Mouse (Mus musculus): ENCODE results near the gene Tmem102. TPM values are rescaled to one million over a fixed set of nuclear protein-coding genes. Genes with fewer than 3 reads are reported as not detected.
A peak's percentile ranks its signal among the peaks of the same experiment; 100 is the strongest.

Gene Tmem102
- total and polyA plus RNA-seq, 3 experiments: not detected

- H3K4me3 ChIP-seq (ENCODE audit: low read depth, low read length): no peak overlapping the region
- no peak for ATAC-seq (ENCODE audit: extremely low read depth, insufficient number of reproducible peaks, low FRiP score, poor library complexity, severe bottlenecking)
- H3K4me1 ChIP-seq (ENCODE audit: insufficient read depth, low read depth, low read length): peaks cover 16% of the 10 kb centered on the region
- no peak for DNase-seq (ENCODE audit: low spot score)
- peaks cover 60% of the 10 kb centered on the region for H3K27me3 ChIP-seq (ENCODE audit: insufficient read depth, low read length)
- H3K36me3 ChIP-seq (replicated peaks): no peaks in the 10 kb centered on the region
- no peaks in the 10 kb centered on the region for H3K9me3 ChIP-seq (replicated peaks)
- TF ChIP-seq TAL1 (conservative IDR thresholded peaks at IDR 0.05; ENCODE audit: low read depth, low read length) (no peak), POLR2AphosphoS5 (IDR thresholded peaks at IDR 0.05; ENCODE audit: insufficient replicate concordance, low read depth, low read length) (no peak), CTCF (IDR thresholded peaks at IDR 0.05; ENCODE audit: low read depth, low read length) (no peak), GATA2 (IDR thresholded peaks at IDR 0.05; ENCODE audit: borderline replicate concordance, low read depth, low read length) (no peak), GATA1 (IDR thresholded peaks at IDR 0.05; ENCODE audit: borderline replicate concordance, low read length) (no peak)
These were observed 2.2 kb upstream of the Tmem102 start for GRCm38 (mm10) chr11:69807641-69808040.

- H3K4me3 ChIP-seq (ENCODE audit: low read depth, low read length): no peak overlapping the region
These were observed 954 bp upstream of the Tmem102 start for GRCm38 (mm10) chr11:69806378-69806777.

GRCm38 (mm10) chr11:69804652-69804940 is 828 bp downstream of the Tmem102 start:
- Histone ChIP-seq H3K9me3 (replicated peaks) (no peaks in the 10 kb centered on the region), H3K36me3 (replicated peaks) (no peaks in the 10 kb centered on the region), H3K4me1 (ENCODE audit: insufficient read depth, low read depth, low read length) (peaks cover 46% of the 10 kb centered on the region), H3K4me3 (ENCODE audit: low read depth, low read length) (no peak overlapping the region), H3K27me3 (ENCODE audit: insufficient read depth, low read length) (peaks cover 72% of the 10 kb centered on the region)
- DNase-seq (ENCODE audit: low spot score): no peak
- TF ChIP-seq GATA1 (IDR thresholded peaks at IDR 0.05; ENCODE audit: borderline replicate concordance, low read length): no peak
- no peak for TF ChIP-seq TAL1 (conservative IDR thresholded peaks at IDR 0.05; ENCODE audit: low read depth, low read length)
- no peak for TF ChIP-seq CTCF (IDR thresholded peaks at IDR 0.05; ENCODE audit: low read depth, low read length)
- TF ChIP-seq POLR2AphosphoS5 (IDR thresholded peaks at IDR 0.05; ENCODE audit: insufficient replicate concordance, low read depth, low read length): no peak
- TF ChIP-seq GATA2 (IDR thresholded peaks at IDR 0.05; ENCODE audit: borderline replicate concordance, low read depth, low read length): no peak
- no peak for ATAC-seq (ENCODE audit: extremely low read depth, insufficient number of reproducible peaks, low FRiP score, poor library complexity, severe bottlenecking)

More at GRCm38 (mm10) chr11:69806378-69806777, 954 bp upstream of the Tmem102 start:
- DNase-seq (ENCODE audit: low spot score): no peak
- no peak for TF ChIP-seq GATA2 (IDR thresholded peaks at IDR 0.05; ENCODE audit: borderline replicate concordance, low read depth, low read length)
- no peak for TF ChIP-seq CTCF (IDR thresholded peaks at IDR 0.05; ENCODE audit: low read depth, low read length)
- TF ChIP-seq POLR2AphosphoS5 (IDR thresholded peaks at IDR 0.05; ENCODE audit: insufficient replicate concordance, low read depth, low read length): no peak
- no peak for TF ChIP-seq TAL1 (conservative IDR thresholded peaks at IDR 0.05; ENCODE audit: low read depth, low read length)
- no peak for TF ChIP-seq GATA1 (IDR thresholded peaks at IDR 0.05; ENCODE audit: borderline replicate concordance, low read length)
- peaks cover 28% of the 10 kb centered on the region for H3K4me1 ChIP-seq (ENCODE audit: insufficient read depth, low read depth, low read length)
- no peaks in the 10 kb centered on the region for H3K9me3 ChIP-seq (replicated peaks)
- H3K36me3 ChIP-seq (replicated peaks): no peaks in the 10 kb centered on the region
- peaks cover 68% of the 10 kb centered on the region for H3K27me3 ChIP-seq (ENCODE audit: insufficient read depth, low read length)
- ATAC-seq (ENCODE audit: extremely low read depth, insufficient number of reproducible peaks, low FRiP score, poor library complexity, severe bottlenecking): no peak

GRCm38 (mm10) chr11:69803786-69804651 is 1.4 kb downstream of the Tmem102 start:
- H3K4me1 ChIP-seq (ENCODE audit: insufficient read depth, low read depth, low read length): peaks cover 52% of the 10 kb centered on the region
- ATAC-seq (ENCODE audit: extremely low read depth, insufficient number of reproducible peaks, low FRiP score, poor library complexity, severe bottlenecking) (no peak), DNase-seq (ENCODE audit: low spot score) (peak; percentile 85)
- H3K27me3 ChIP-seq (ENCODE audit: insufficient read depth, low read length): peaks cover 78% of the 10 kb centered on the region
- H3K36me3 ChIP-seq (replicated peaks): no peaks in the 10 kb centered on the region
- H3K4me3 ChIP-seq (ENCODE audit: low read depth, low read length): peak overlapping the region; percentile 70; the same call in 1 of the 2 replicates
- TF ChIP-seq GATA1 (IDR thresholded peaks at IDR 0.05; ENCODE audit: borderline replicate concordance, low read length) (no peak), GATA2 (IDR thresholded peaks at IDR 0.05; ENCODE audit: borderline replicate concordance, low read depth, low read length) (no peak), POLR2AphosphoS5 (IDR thresholded peaks at IDR 0.05; ENCODE audit: insufficient replicate concordance, low read depth, low read length) (no peak), CTCF (IDR thresholded peaks at IDR 0.05; ENCODE audit: low read depth, low read length) (no peak), TAL1 (conservative IDR thresholded peaks at IDR 0.05; ENCODE audit: low read depth, low read length) (no peak)
- H3K9me3 ChIP-seq (replicated peaks): no peaks in the 10 kb centered on the region

GRCm38 (mm10) chr11:69803328-69803727 is 2.1 kb downstream of the Tmem102 start:
- peaks cover 55% of the 10 kb centered on the region for H3K4me1 ChIP-seq (ENCODE audit: insufficient read depth, low read depth, low read length)
- no peak for ATAC-seq (ENCODE audit: extremely low read depth, insufficient number of reproducible peaks, low FRiP score, poor library complexity, severe bottlenecking)

GRCm38 (mm10) chr11:69802648-69803105 is 2.7 kb downstream of the Tmem102 start:
- 0 out of 2 replicates have a peak, but pooled peaks have one; percentile 49 for ATAC-seq (ENCODE audit: extremely low read depth, insufficient number of reproducible peaks, low FRiP score, poor library complexity, severe bottlenecking)
- peaks cover 55% of the 10 kb centered on the region for H3K4me1 ChIP-seq (ENCODE audit: insufficient read depth, low read depth, low read length)
- DNase-seq (ENCODE audit: low spot score): peak; percentile 78

More at GRCm38 (mm10) chr11:69803328-69803727, 2.1 kb downstream of the Tmem102 start:
- peaks cover 2% of the 10 kb centered on the region for H3K36me3 ChIP-seq (replicated peaks)
- H3K27me3 ChIP-seq (ENCODE audit: insufficient read depth, low read length): peaks cover 81% of the 10 kb centered on the region
- DNase-seq (ENCODE audit: low spot score): no peak
- TF ChIP-seq GATA1 (IDR thresholded peaks at IDR 0.05; ENCODE audit: borderline replicate concordance, low read length): no peak
- TF ChIP-seq POLR2AphosphoS5 (IDR thresholded peaks at IDR 0.05; ENCODE audit: insufficient replicate concordance, low read depth, low read length): no peak
- TF ChIP-seq TAL1 (conservative IDR thresholded peaks at IDR 0.05; ENCODE audit: low read depth, low read length): no peak
- TF ChIP-seq CTCF (IDR thresholded peaks at IDR 0.05; ENCODE audit: low read depth, low read length): no peak
- no peak for TF ChIP-seq GATA2 (IDR thresholded peaks at IDR 0.05; ENCODE audit: borderline replicate concordance, low read depth, low read length)
- no peaks in the 10 kb centered on the region for H3K9me3 ChIP-seq (replicated peaks)
- H3K4me3 ChIP-seq (ENCODE audit: low read depth, low read length): peak overlapping the region; percentile 70; the same call in 1 of the 2 replicates

More at GRCm38 (mm10) chr11:69802648-69803105, 2.7 kb downstream of the Tmem102 start:
- TF ChIP-seq GATA2 (IDR thresholded peaks at IDR 0.05; ENCODE audit: borderline replicate concordance, low read depth, low read length) (no peak), TAL1 (conservative IDR thresholded peaks at IDR 0.05; ENCODE audit: low read depth, low read length) (no peak), POLR2AphosphoS5 (IDR thresholded peaks at IDR 0.05; ENCODE audit: insufficient replicate concordance, low read depth, low read length) (no peak), GATA1 (IDR thresholded peaks at IDR 0.05; ENCODE audit: borderline replicate concordance, low read length) (no peak)
- Histone ChIP-seq H3K9me3 (replicated peaks) (no peaks in the 10 kb centered on the region), H3K27me3 (ENCODE audit: insufficient read depth, low read length) (peaks cover 83% of the 10 kb centered on the region), H3K36me3 (replicated peaks) (peaks cover 8% of the 10 kb centered on the region), H3K4me3 (ENCODE audit: low read depth, low read length) (peak overlapping the region; percentile 70)
